Mouse (Mus musculus) CH12.LX (cell line): ENCODE measurements at regions not wholly inside any gene's neighbourhood (a gene's known extent, or its start where the extent isn't known, plus 50 kb on each side); places are given as distances from the start of the nearest gene placed in this dataset.

ENCODE experiments used
- DNase-seq: peaks from one replicate; pipeline ENCODE4 v3.0.0-alpha.2; 2013; ENCODE audit errors: extremely low read depth
- H3K27ac ChIP-seq: 2 replicates; pipeline ENCODE4 v1.5.1; 2012; ENCODE audit warnings: low read depth, mild to moderate bottlenecking, control low read depth, moderate library complexity; ENCODE audit not compliant: insufficient read depth
- H3K27me3 ChIP-seq: replicated peaks from 2 replicates; pipeline ENCODE3; 2012; ENCODE audit warnings: inconsistent platforms
- H3K36me3 ChIP-seq, 2 experiments: replicated peaks in 1 of 2; 2 replicates each; pipeline versions ENCODE3 to v1.6.1; 2012; ENCODE audit warnings: inconsistent platforms in 1 of 2, low read length in 1 of 2, mild to moderate bottlenecking in 1 of 2, mixed read lengths in 1 of 2, moderate library complexity in 1 of 2; ENCODE audit not compliant: control insufficient read depth in 1 of 2, insufficient read depth in 1 of 2
- H3K4me1 ChIP-seq, 2 experiments: 2 replicates each; pipeline ENCODE4 v1.6.1; 2012; ENCODE audit warnings: inconsistent platforms in 1 of 2, moderate library complexity in 1 of 2; ENCODE audit not compliant: insufficient read depth in 2 of 2, control insufficient read depth in 1 of 2
- H3K4me2 ChIP-seq: 2 replicates; pipeline ENCODE4 v1.6.1; 2012; ENCODE audit warnings: low read depth, mild to moderate bottlenecking, control low read depth; ENCODE audit not compliant: poor library complexity, insufficient read depth, severe bottlenecking
- H3K4me3 ChIP-seq, 3 experiments: fragments of 150-350 bp in 1 of 3; sonication (generic) in 1 of 3; replicated peaks in 1 of 3; 2 replicates each; pipeline versions ENCODE3 to v1.5.1; 2011 to 2012; ENCODE audit warnings: low read depth in 2 of 3, low read length in 2 of 3, mild to moderate bottlenecking in 2 of 3, moderate library complexity in 2 of 3, control low read depth in 1 of 3, improper control_type of control experiment in 1 of 3, inconsistent platforms in 1 of 3, mixed read lengths in 1 of 3; ENCODE audit not compliant: poor library complexity in 1 of 3
- H3K79me2 ChIP-seq: replicated peaks from 2 replicates; pipeline ENCODE4 v1.6.1; 2012; ENCODE audit warnings: mild to moderate bottlenecking, moderate library complexity; ENCODE audit not compliant: control insufficient read depth, poor library complexity, insufficient read depth, severe bottlenecking; ENCODE audit errors: extremely low read depth
- H3K9ac ChIP-seq: 2 replicates; pipeline ENCODE4 v1.6.1; 2012; ENCODE audit warnings: low read depth, mild to moderate bottlenecking, control low read depth, moderate library complexity; ENCODE audit not compliant: insufficient read depth
- H3K9me3 ChIP-seq: replicated peaks from 2 replicates; pipeline ENCODE3; 2012; ENCODE audit warnings: low read length, inconsistent platforms, mixed read lengths
- BHLHE40 ChIP-seq: IDR thresholded peaks from 2 replicates; pipeline ENCODE4 v1.6.1; 2011; ENCODE audit warnings: mild to moderate bottlenecking, low read depth, low read length, improper control_type of control experiment
- CHD1 ChIP-seq: IDR thresholded peaks from 2 replicates; pipeline ENCODE4 v1.6.1; 2012; ENCODE audit warnings: low read depth, low read length, improper control_type of control experiment, inconsistent platforms
- CHD2 ChIP-seq: IDR thresholded peaks from 2 replicates; pipeline ENCODE4 v1.6.1; 2011; ENCODE audit warnings: low read length, improper control_type of control experiment
- CTCF ChIP-seq, 2 experiments: IDR thresholded peaks in 1 of 2; conservative IDR thresholded peaks in 1 of 2; 2 replicates each; pipeline ENCODE4 v1.5.1; 2011 to 2012; ENCODE audit warnings: low read depth in 2 of 2, low read length in 2 of 2, improper control_type of control experiment in 1 of 2, inconsistent platforms in 1 of 2, mild to moderate bottlenecking in 1 of 2, moderate library complexity in 1 of 2
- ELF1 ChIP-seq: IDR thresholded peaks from 2 replicates; pipeline ENCODE4 v1.6.1; 2014; ENCODE audit warnings: low read depth, mild to moderate bottlenecking, inconsistent platforms, low read length, improper control_type of control experiment
- EP300 ChIP-seq: IDR thresholded peaks from 2 replicates; pipeline ENCODE4 v1.6.1; 2011; ENCODE audit warnings: low read length, improper control_type of control experiment
- ETS1 ChIP-seq: conservative IDR thresholded peaks from 2 replicates; pipeline ENCODE4 v1.6.1; 2012; ENCODE audit warnings: low read depth, mild to moderate bottlenecking, inconsistent platforms, low read length, improper control_type of control experiment, moderate library complexity
- GABPA ChIP-seq: IDR thresholded peaks from 2 replicates; pipeline ENCODE4 v1.6.1; 2012; ENCODE audit warnings: low read depth, low read length, improper control_type of control experiment, inconsistent platforms; ENCODE audit not compliant: insufficient replicate concordance
- IRF4 ChIP-seq: IDR thresholded peaks from 2 replicates; pipeline ENCODE4 v1.6.1; 2014; ENCODE audit warnings: low read depth, mild to moderate bottlenecking, inconsistent platforms, low read length, improper control_type of control experiment
- JUN ChIP-seq: IDR thresholded peaks from 2 replicates; pipeline ENCODE4 v1.6.1; 2011; ENCODE audit warnings: low read depth, mild to moderate bottlenecking, low read length, improper control_type of control experiment, moderate library complexity; ENCODE audit not compliant: insufficient read depth
- MAFK ChIP-seq: IDR thresholded peaks from 2 replicates; pipeline ENCODE4 v1.6.1; 2011; ENCODE audit warnings: low read length, improper control_type of control experiment; ENCODE audit not compliant: insufficient replicate concordance
- MAX ChIP-seq: IDR thresholded peaks from 2 replicates; pipeline ENCODE4 v1.6.1; 2011; ENCODE audit warnings: low read length, improper control_type of control experiment
- MEF2A ChIP-seq: IDR thresholded peaks from 2 replicates; pipeline ENCODE4 v1.6.1; 2014; ENCODE audit warnings: low read depth, mild to moderate bottlenecking, inconsistent platforms, low read length, improper control_type of control experiment, borderline replicate concordance
- MXI1 ChIP-seq: IDR thresholded peaks from 2 replicates; pipeline ENCODE4 v1.6.1; 2011; ENCODE audit warnings: mild to moderate bottlenecking, low read depth, low read length, improper control_type of control experiment
- MYC ChIP-seq: IDR thresholded peaks from 2 replicates; pipeline ENCODE4 v1.6.1; 2011; ENCODE audit warnings: low read depth, mild to moderate bottlenecking, improper control_type of control experiment, low read length
- NELFE ChIP-seq: IDR thresholded peaks from 2 replicates; pipeline ENCODE4 v1.6.1; 2011; ENCODE audit warnings: low read depth, low read length, improper control_type of control experiment
- NRF1 ChIP-seq: IDR thresholded peaks from 2 replicates; pipeline ENCODE4 v1.6.1; 2014; ENCODE audit warnings: low read depth, mild to moderate bottlenecking, inconsistent platforms, low read length, improper control_type of control experiment, moderate library complexity
- PAX5 ChIP-seq: IDR thresholded peaks from 2 replicates; pipeline ENCODE4 v1.6.1; 2012; ENCODE audit warnings: low read length, inconsistent platforms, mixed read lengths
- POLR2A ChIP-seq: IDR thresholded peaks from 2 replicates; pipeline ENCODE4 v1.6.1; 2011; ENCODE audit warnings: low read depth, mild to moderate bottlenecking, improper control_type of control experiment, low read length
- POLR2AphosphoS2 ChIP-seq: IDR thresholded peaks from 2 replicates; pipeline ENCODE4 v1.6.1; 2011; ENCODE audit warnings: low read depth, low read length, improper control_type of control experiment
- RAD21 ChIP-seq: IDR thresholded peaks from 2 replicates; pipeline ENCODE4 v1.6.1; 2011; ENCODE audit warnings: low read depth, mild to moderate bottlenecking, low read length, improper control_type of control experiment, moderate library complexity
- RCOR1 ChIP-seq: conservative IDR thresholded peaks from 2 replicates; pipeline ENCODE4 v1.6.1; 2012; ENCODE audit warnings: low read depth, mild to moderate bottlenecking, inconsistent platforms, low read length, improper control_type of control experiment
- SIN3A ChIP-seq: IDR thresholded peaks from 2 replicates; pipeline ENCODE4 v1.6.1; 2012; ENCODE audit warnings: low read length, improper control_type of control experiment, inconsistent platforms
- SMC3 ChIP-seq: IDR thresholded peaks from 2 replicates; pipeline ENCODE4 v1.6.1; 2011; ENCODE audit warnings: low read depth, low read length, improper control_type of control experiment
- USF1 ChIP-seq: IDR thresholded peaks from 2 replicates; pipeline ENCODE4 v1.6.1; 2014; ENCODE audit warnings: low read depth, mild to moderate bottlenecking, inconsistent platforms, low read length, improper control_type of control experiment
- ZC3H11A ChIP-seq: IDR thresholded peaks from 2 replicates; pipeline ENCODE4 v1.6.1; 2012; ENCODE audit warnings: low read depth, mild to moderate bottlenecking, inconsistent platforms, low read length, improper control_type of control experiment
- ZKSCAN1 ChIP-seq: IDR thresholded peaks from 2 replicates; pipeline ENCODE4 v1.6.1; 2012; ENCODE audit warnings: low read depth, inconsistent platforms, low read length, improper control_type of control experiment, borderline replicate concordance
- ZMIZ1 ChIP-seq: IDR thresholded peaks from 2 replicates; pipeline ENCODE4 v1.6.1; 2012; ENCODE audit warnings: low read depth, mild to moderate bottlenecking, inconsistent platforms, low read length, improper control_type of control experiment
- ZNF384 ChIP-seq: IDR thresholded peaks from 2 replicates; pipeline ENCODE4 v1.6.1; 2012; ENCODE audit warnings: low read depth, low read length, improper control_type of control experiment, inconsistent platforms
- dilution Hi-C: fragments of 300-500 bp; cut with MboI; formaldehyde crosslinking; loops from 2 replicates; pipeline ENCODE4 v1.14.3; 2020; ENCODE audit warnings: low sequenced_read_pairs; ENCODE audit not compliant: extremely low pct_unique_long_range_greater_than_20kb, extremely low pct_ligation_motif_present
- in situ Hi-C: fragments of 300-500 bp; cut with MboI; formaldehyde crosslinking; loops from 3 replicates; pipeline ENCODE4 v1.14.3; 2019; ENCODE audit warnings: low sequenced_read_pairs, low pct_ligation_motif_present, low pct_unique_long_range_greater_than_20kb, mixed read lengths

DNA sequence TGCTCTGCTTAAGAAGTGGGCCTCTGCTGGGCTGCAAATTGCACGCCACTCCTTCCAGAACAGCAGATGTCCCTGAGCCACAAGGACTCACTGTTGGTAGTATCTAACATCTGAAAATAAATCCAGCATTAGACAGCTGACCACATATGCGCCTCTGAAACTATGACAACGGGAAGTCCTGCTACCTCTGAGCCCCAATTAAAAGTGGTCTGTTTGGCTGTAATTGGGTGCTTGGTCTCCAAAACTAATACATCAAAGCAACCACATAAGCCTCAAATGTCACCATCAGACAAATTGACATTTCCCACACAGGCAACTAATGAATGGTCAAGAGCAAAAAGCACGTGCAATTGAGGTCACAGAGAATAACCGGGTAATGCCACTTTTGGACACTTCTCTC lies 201.9 kb downstream of the Utp18 start:
- dilution Hi-C loops, result no loop called here

DNA sequence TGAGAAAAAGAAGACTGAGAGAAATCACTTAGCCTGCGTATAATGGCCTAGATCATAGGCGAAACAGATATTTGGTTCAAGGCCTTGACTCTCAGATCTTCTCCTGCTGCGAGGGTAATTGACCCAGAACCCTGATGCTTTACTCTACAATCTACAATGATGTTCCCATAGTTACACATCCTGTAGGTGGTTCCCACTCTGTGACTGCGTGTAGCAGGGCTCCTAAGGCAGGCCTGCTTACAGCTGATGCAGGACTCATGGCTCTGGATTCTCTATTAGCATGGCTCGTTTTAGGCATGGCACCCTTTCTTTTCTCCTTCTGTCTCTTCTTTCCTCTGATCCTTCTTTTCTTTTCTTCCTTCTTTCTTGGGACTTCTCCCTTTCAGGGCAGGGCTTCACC lies 209.3 kb downstream of the Utp18 start:
- Histone ChIP-seq H3K4me1 (no peaks in the 10 kb centered on the region), H3K27me3 (peaks cover 73% of the 10 kb centered on the region), H3K27ac (no peak overlapping the region), H3K4me2 (no peak overlapping the region), H3K79me2 (no peaks in the 10 kb centered on the region), H3K9ac (no peak overlapping the region), H3K4me3 (no peak overlapping the region), H3K9me3 (no peaks in the 10 kb centered on the region), H3K36me3 (no peaks in the 10 kb centered on the region)
- dilution Hi-C loops (no loop called here), in situ Hi-C loops (no loop called here)
- TF ChIP-seq SMC3, result no peak
- no peak for TF ChIP-seq RAD21
- no peak for TF ChIP-seq JUN
- TF ChIP-seq MYC, result no peak
- no peak for TF ChIP-seq EP300
- no peak for TF ChIP-seq NRF1
- TF ChIP-seq MEF2A, result no peak
- TF ChIP-seq CTCF (conservative IDR thresholded peaks at IDR 0.05 in 1 of 2, IDR thresholded peaks at IDR 0.05 in 1 of 2; ENCODE audit: low read depth in 2 of 2, low read length in 2 of 2), result no peak
- no peak for TF ChIP-seq IRF4
- no peak for TF ChIP-seq POLR2A
- TF ChIP-seq ZMIZ1, result no peak
- no peak for TF ChIP-seq ETS1
- TF ChIP-seq GABPA, result no peak
- TF ChIP-seq MAX, result no peak
- no peak for TF ChIP-seq ZNF384
- TF ChIP-seq SIN3A, result no peak
- no peak for TF ChIP-seq ZC3H11A
- DNase-seq, result no peak

More for the DNA sequence above, 201.9 kb downstream of the Utp18 start:
- no peak overlapping the region for H3K4me3 ChIP-seq
- no peak overlapping the region for H3K27ac ChIP-seq
- TF ChIP-seq ZC3H11A (no peak), BHLHE40 (no peak), CHD1 (no peak), RCOR1 (no peak), MXI1 (no peak), IRF4 (no peak), CHD2 (no peak), PAX5 (no peak), CTCF (conservative IDR thresholded peaks at IDR 0.05 in 1 of 2, IDR thresholded peaks at IDR 0.05 in 1 of 2; ENCODE audit: low read depth in 2 of 2, low read length in 2 of 2) (no peak), USF1 (no peak), NELFE (no peak), POLR2AphosphoS2 (no peak), POLR2A (no peak), MAFK (no peak), MEF2A (no peak), ELF1 (no peak), RAD21 (no peak), MAX (no peak), ZKSCAN1 (no peak)
- TF ChIP-seq, all 38 proteins: peak for 0
- H3K9me3 ChIP-seq, result peaks cover 3% of the 10 kb centered on the region
- H3K9ac ChIP-seq, result no peak overlapping the region
- in situ Hi-C loops, result no loop called here
- H3K36me3 ChIP-seq, result no peaks in the 10 kb centered on the region
- H3K4me2 ChIP-seq, result no peak overlapping the region
- DNase-seq, result no peak
- H3K4me1 ChIP-seq, result no peaks in the 10 kb centered on the region
- peaks cover 72% of the 10 kb centered on the region for H3K27me3 ChIP-seq
- H3K79me2 ChIP-seq, result no peaks in the 10 kb centered on the region
